Mouse (Mus musculus): ENCODE results near the gene Tmem30a. TPM values are rescaled to one million over a fixed set of nuclear protein-coding genes. Genes with fewer than 3 reads are reported as not detected.
A peak's percentile ranks its signal among the peaks of the same experiment; 100 is the strongest.

Gene Tmem30a
- polyA plus RNA-seq, 1 experiment from 2014 or later: 58.0 TPM

DNA sequence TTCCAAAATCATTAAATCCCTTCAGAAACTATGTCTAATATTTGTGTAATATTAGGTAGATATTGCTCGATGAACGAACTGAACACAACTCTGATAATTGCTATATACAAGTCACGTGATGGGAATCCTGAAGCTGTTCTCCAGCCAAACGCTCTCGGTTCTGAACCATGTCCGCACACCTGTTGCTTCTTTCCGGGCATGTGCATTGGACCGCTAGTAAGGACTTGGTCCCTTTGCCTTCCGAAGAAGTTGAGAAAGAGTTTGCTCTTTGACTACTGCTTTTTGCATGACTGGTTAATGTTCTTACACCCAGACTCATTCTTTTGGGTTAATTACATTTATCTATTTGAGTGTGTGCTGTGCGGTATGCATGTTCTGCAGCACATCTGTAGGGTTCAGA, 12.1 kb upstream of the Tmem30a start:
- Histone ChIP-seq H3K36me3 (ENCODE audit: control insufficient read depth, insufficient read depth, low read length) (no peaks in the 10 kb centered on the region), H3K27me3 (replicated peaks; ENCODE audit: control insufficient read depth, insufficient read depth, low read length) (no peaks in the 10 kb centered on the region; the same call in 1 of the 2 replicates), H3K27ac (ENCODE audit: low read length) (no peak overlapping the region), H3K9ac (ENCODE audit: low read depth, low read length) (no peak overlapping the region), H3K4me1 (ENCODE audit: control insufficient read depth, insufficient read depth, low read length) (no peaks in the 10 kb centered on the region), H3K4me2 (ENCODE audit: low read depth, low read length) (no peak overlapping the region), H3K4me3 (ENCODE audit: low read length) (no peak overlapping the region), H3K9me3 (ENCODE audit: control insufficient read depth, low read length) (no peaks in the 10 kb centered on the region)
- 89% methylated on average over 10 of the region's 10 CpGs for WGBS
- no peak for ATAC-seq

- H3K4me2 ChIP-seq (ENCODE audit: low read depth, low read length): no peak overlapping the region
Observed at GRCm38 (mm10) chr9:79796461-79797135, 3.3 kb upstream of the Tmem30a start.

GRCm38 (mm10) chr9:79795076-79795475, 1.8 kb upstream of the Tmem30a start:
- ATAC-seq: no peak
- H3K27me3 ChIP-seq (replicated peaks; ENCODE audit: control insufficient read depth, insufficient read depth, low read length): no peaks in the 10 kb centered on the region
- H3K9me3 ChIP-seq (ENCODE audit: control insufficient read depth, low read length): no peaks in the 10 kb centered on the region
- peaks cover 5% of the 10 kb centered on the region; the same call in 1 of the 2 replicates for H3K4me1 ChIP-seq (ENCODE audit: control insufficient read depth, insufficient read depth, low read length)
- 77% methylated on average over 1 of the region's 1 CpGs for WGBS
- H3K36me3 ChIP-seq (ENCODE audit: control insufficient read depth, insufficient read depth, low read length): no peaks in the 10 kb centered on the region
- no peak overlapping the region for H3K4me3 ChIP-seq (ENCODE audit: low read length)
- no peak overlapping the region for H3K27ac ChIP-seq (ENCODE audit: low read length)
- H3K9ac ChIP-seq (ENCODE audit: low read depth, low read length): no peak overlapping the region
- no peak overlapping the region for H3K4me2 ChIP-seq (ENCODE audit: low read depth, low read length)

More at GRCm38 (mm10) chr9:79796461-79797135, 3.3 kb upstream of the Tmem30a start:
- ATAC-seq: no peak
- H3K27ac ChIP-seq (ENCODE audit: low read length): no peak overlapping the region
- H3K36me3 ChIP-seq (ENCODE audit: control insufficient read depth, insufficient read depth, low read length): no peaks in the 10 kb centered on the region
- H3K4me1 ChIP-seq (ENCODE audit: control insufficient read depth, insufficient read depth, low read length): peaks cover 5% of the 10 kb centered on the region; the same call in 1 of the 2 replicates
- H3K9me3 ChIP-seq (ENCODE audit: control insufficient read depth, low read length): no peaks in the 10 kb centered on the region
- no peaks in the 10 kb centered on the region for H3K27me3 ChIP-seq (replicated peaks; ENCODE audit: control insufficient read depth, insufficient read depth, low read length)
- 58% methylated on average over 7 of the region's 7 CpGs for WGBS
- no peak overlapping the region for H3K4me3 ChIP-seq (ENCODE audit: low read length)
- no peak overlapping the region for H3K9ac ChIP-seq (ENCODE audit: low read depth, low read length)

DNA sequence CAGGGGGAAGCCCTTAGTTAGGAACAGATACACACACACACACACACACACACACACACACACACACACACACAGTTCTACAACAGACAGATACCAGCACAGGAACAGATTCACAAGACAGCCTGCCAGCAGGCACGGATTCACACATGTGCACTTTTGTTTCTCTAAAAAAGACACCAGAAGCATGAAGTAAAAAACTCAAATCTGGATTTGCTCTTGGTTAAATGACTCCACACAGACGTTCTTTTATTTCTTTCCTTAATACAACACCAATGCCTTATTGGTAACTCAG, 7.6 kb downstream of the Tmem30a start:
- no peak overlapping the region for H3K4me3 ChIP-seq (ENCODE audit: low read length)
- H3K27ac ChIP-seq (ENCODE audit: low read length): no peak overlapping the region
- H3K9ac ChIP-seq (ENCODE audit: low read depth, low read length): no peak overlapping the region
- no peaks in the 10 kb centered on the region for H3K36me3 ChIP-seq (ENCODE audit: control insufficient read depth, insufficient read depth, low read length)
- H3K27me3 ChIP-seq (replicated peaks; ENCODE audit: control insufficient read depth, insufficient read depth, low read length): no peaks in the 10 kb centered on the region
- no peaks in the 10 kb centered on the region for H3K9me3 ChIP-seq (ENCODE audit: control insufficient read depth, low read length)
- H3K4me2 ChIP-seq (ENCODE audit: low read depth, low read length): no peak overlapping the region
- WGBS: 66% methylated on average over 2 of the region's 2 CpGs
- 0 out of 2 replicates have a peak, but pooled peaks cover 6% of the 10 kb centered on the region for H3K4me1 ChIP-seq (ENCODE audit: control insufficient read depth, insufficient read depth, low read length)
- no peak for ATAC-seq

DNA sequence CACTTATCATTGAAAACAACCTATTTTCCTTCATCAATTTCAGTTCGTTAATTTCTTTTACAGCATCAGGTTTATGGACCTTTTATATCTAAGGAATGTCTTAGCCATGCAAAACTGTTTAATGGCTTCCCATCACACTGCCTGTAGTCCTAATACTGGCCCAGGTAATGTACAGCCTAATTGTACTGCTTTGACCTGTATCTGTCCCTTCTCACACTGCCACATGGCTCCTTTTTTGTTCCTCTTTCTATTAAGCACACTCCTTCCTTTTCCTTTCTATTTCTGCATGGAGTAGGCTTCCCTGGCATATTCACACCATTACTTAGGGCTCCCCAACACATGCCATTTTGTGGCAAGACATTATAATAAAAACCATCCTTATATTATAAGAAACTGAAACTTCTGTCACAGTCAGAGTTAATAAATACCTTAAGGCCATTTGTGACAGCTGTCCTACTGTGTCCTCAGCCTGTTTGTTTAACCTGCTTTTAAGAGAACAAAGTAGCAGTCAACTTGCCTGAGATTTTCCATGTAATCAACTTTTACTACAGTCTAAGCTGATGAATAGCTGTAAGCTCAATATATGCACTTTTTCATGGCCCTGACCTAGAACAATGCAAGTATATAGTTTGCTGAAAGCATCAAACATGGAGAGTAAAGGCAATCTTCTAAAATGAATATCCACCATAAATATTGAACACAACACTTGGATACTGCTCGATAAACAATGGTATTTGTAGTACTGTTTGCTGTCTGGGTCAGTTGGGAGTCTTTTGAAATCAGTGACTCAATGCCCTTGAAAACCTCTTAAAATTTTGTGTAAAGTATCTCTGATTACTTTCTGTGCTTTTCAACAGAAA, 8.1 kb downstream of the Tmem30a start:
- H3K4me3 ChIP-seq (ENCODE audit: low read length): no peak overlapping the region
- H3K9ac ChIP-seq (ENCODE audit: low read depth, low read length): no peak overlapping the region
- H3K27me3 ChIP-seq (replicated peaks; ENCODE audit: control insufficient read depth, insufficient read depth, low read length): no peaks in the 10 kb centered on the region
- no peak overlapping the region for H3K4me2 ChIP-seq (ENCODE audit: low read depth, low read length)
- 0 out of 2 replicates have a peak, but pooled peaks cover 6% of the 10 kb centered on the region for H3K4me1 ChIP-seq (ENCODE audit: control insufficient read depth, insufficient read depth, low read length)
- no peaks in the 10 kb centered on the region for H3K36me3 ChIP-seq (ENCODE audit: control insufficient read depth, insufficient read depth, low read length)
- WGBS: 81% methylated on average over 2 of the region's 2 CpGs
- no peaks in the 10 kb centered on the region for H3K9me3 ChIP-seq (ENCODE audit: control insufficient read depth, low read length)
- no peak for ATAC-seq
- H3K27ac ChIP-seq (ENCODE audit: low read length): no peak overlapping the region

DNA sequence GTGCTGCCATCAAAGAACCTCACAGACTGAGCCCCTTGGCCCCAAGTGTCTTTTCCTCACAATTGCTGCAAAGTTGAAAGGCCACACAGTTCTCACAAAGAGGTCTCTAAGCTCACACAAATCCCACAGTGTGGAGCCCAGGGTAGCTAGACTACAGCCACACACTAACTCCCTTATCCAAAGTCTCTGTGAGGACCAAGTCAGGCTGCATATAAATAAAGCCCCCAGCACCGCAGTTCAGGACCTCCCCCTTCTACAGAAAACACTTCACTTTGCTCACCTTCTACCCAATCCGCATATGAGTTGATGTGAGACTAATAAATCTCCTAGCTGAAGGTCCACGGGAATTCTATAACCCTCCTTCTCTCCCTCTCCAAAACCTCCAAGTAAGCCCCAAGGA, 8.9 kb downstream of the Tmem30a start:
- 0 out of 2 replicates have a peak, but pooled peaks cover 6% of the 10 kb centered on the region for H3K4me1 ChIP-seq (ENCODE audit: control insufficient read depth, insufficient read depth, low read length)
- no peak overlapping the region for H3K27ac ChIP-seq (ENCODE audit: low read length)
- no peak for ATAC-seq
- no peak overlapping the region for H3K9ac ChIP-seq (ENCODE audit: low read depth, low read length)
- no peaks in the 10 kb centered on the region for H3K36me3 ChIP-seq (ENCODE audit: control insufficient read depth, insufficient read depth, low read length)
- no peaks in the 10 kb centered on the region for H3K9me3 ChIP-seq (ENCODE audit: control insufficient read depth, low read length)
- no peak overlapping the region for H3K4me3 ChIP-seq (ENCODE audit: low read length)
- WGBS: 62% methylated on average over 3 of the region's 3 CpGs
- no peak overlapping the region for H3K4me2 ChIP-seq (ENCODE audit: low read depth, low read length)
- H3K27me3 ChIP-seq (replicated peaks; ENCODE audit: control insufficient read depth, insufficient read depth, low read length): no peaks in the 10 kb centered on the region

DNA sequence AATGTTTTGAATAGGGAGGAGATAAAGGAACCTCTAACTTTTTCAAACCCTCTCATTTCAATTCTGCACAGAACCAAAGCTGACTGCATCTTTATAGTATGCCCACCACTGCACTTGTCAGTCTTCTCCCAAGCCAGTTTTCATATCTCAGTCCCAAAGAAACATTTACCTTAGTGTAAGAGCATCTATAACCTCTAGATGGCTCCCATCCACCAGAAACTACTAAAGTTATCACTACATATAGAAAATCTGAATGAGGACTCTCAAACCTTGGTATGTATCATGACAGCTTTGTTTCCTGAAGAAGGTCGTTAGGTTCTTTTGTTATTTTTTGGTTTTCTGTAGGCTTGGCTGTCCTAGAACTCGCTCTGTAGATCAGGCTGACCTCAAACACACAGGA, 14.0 kb downstream of the Tmem30a start:
- no peak overlapping the region for H3K4me2 ChIP-seq (ENCODE audit: low read depth, low read length)
- H3K9ac ChIP-seq (ENCODE audit: low read depth, low read length): no peak overlapping the region
- H3K9me3 ChIP-seq (ENCODE audit: control insufficient read depth, low read length): no peaks in the 10 kb centered on the region
- no peak overlapping the region for H3K27ac ChIP-seq (ENCODE audit: low read length)
- H3K4me1 ChIP-seq (ENCODE audit: control insufficient read depth, insufficient read depth, low read length): no peaks in the 10 kb centered on the region
- H3K36me3 ChIP-seq (ENCODE audit: control insufficient read depth, insufficient read depth, low read length): no peaks in the 10 kb centered on the region
- no peak overlapping the region for H3K4me3 ChIP-seq (ENCODE audit: low read length)
- no peaks in the 10 kb centered on the region for H3K27me3 ChIP-seq (replicated peaks; ENCODE audit: control insufficient read depth, insufficient read depth, low read length)
- 70% methylated on average over 2 of the region's 2 CpGs for WGBS
- no peak for ATAC-seq

- Histone ChIP-seq H3K9ac (ENCODE audit: low read depth, low read length) (no peak overlapping the region), H3K9me3 (ENCODE audit: control insufficient read depth, low read length) (no peaks in the 10 kb centered on the region), H3K27ac (ENCODE audit: low read length) (no peak overlapping the region), H3K4me1 (ENCODE audit: control insufficient read depth, insufficient read depth, low read length) (no peaks in the 10 kb centered on the region), H3K4me2 (ENCODE audit: low read depth, low read length) (no peak overlapping the region), H3K4me3 (ENCODE audit: low read length) (no peak overlapping the region), H3K27me3 (replicated peaks; ENCODE audit: control insufficient read depth, insufficient read depth, low read length) (no peaks in the 10 kb centered on the region), H3K36me3 (ENCODE audit: control insufficient read depth, insufficient read depth, low read length) (0 out of 2 replicates have a peak, but pooled peaks cover 2% of the 10 kb centered on the region)
- WGBS: 88% methylated on average over 5 of the region's 5 CpGs
- ATAC-seq: no peak
Observed at GRCm38 (mm10) chr9:79766991-79767545, 26.2 kb downstream of the Tmem30a start.

DNA sequence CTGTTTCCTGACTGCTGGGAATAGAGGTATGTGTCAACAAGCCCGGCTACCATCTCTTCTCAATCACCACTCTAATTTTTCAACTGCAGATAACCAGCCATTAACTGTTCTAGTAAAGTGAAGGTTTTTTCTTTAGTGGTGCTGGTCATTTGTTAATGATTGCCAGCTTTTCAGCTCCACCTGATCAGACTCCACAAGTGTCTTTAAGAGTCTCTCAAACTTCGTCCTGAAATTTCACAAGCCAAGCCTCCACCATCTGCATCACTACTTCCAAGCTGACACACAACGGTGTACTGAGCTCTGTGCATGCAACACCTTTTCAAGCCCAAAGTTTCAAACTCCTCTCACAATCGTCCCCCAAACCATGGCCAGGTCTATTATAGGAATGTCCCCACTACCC, 28.0 kb downstream of the Tmem30a start:
- no peaks in the 10 kb centered on the region for H3K27me3 ChIP-seq (replicated peaks; ENCODE audit: control insufficient read depth, insufficient read depth, low read length)
- 76% methylated on average over 4 of the region's 4 CpGs for WGBS
- no peak overlapping the region for H3K9ac ChIP-seq (ENCODE audit: low read depth, low read length)
- 0 out of 2 replicates have a peak, but pooled peaks cover 2% of the 10 kb centered on the region for H3K36me3 ChIP-seq (ENCODE audit: control insufficient read depth, insufficient read depth, low read length)
- no peak overlapping the region for H3K4me3 ChIP-seq (ENCODE audit: low read length)
- no peaks in the 10 kb centered on the region for H3K9me3 ChIP-seq (ENCODE audit: control insufficient read depth, low read length)
- H3K4me2 ChIP-seq (ENCODE audit: low read depth, low read length): no peak overlapping the region
- H3K27ac ChIP-seq (ENCODE audit: low read length): no peak overlapping the region
- 0 out of 2 replicates have a peak, but pooled peaks have one; percentile 38 for ATAC-seq
- H3K4me1 ChIP-seq (ENCODE audit: control insufficient read depth, insufficient read depth, low read length): no peaks in the 10 kb centered on the region

Data from intestine, embryonic 16.5 days (tissue).